Mouse (Mus musculus): ENCODE results near the gene Tril.

GRCm38 (mm10) chr6:53806591-53807023, 14.0 kb downstream of the Tril start:
- TF ChIP-seq CTCF (IDR thresholded peaks at IDR 0.05; ENCODE audit: borderline replicate concordance, insufficient read depth, low read depth, low read length) (no peak), POLR2A (IDR thresholded peaks at IDR 0.05; ENCODE audit: borderline replicate concordance, insufficient read depth, low read length) (no peak)
